Mouse (Mus musculus): ENCODE data around the gene Prpf8. TPM values are rescaled to one million over a fixed set of nuclear protein-coding genes. Genes with fewer than 3 reads are reported as not detected.

The Prpf8 gene
- total and polyA plus RNA-seq, 3 experiments, result 49.0 to 93.2 (median 84.4) TPM

- Histone ChIP-seq H3K27ac (peak overlapping the region; percentile 88), H3K27me3 (ENCODE audit: control insufficient read depth, insufficient read depth, low read length) (no peaks in the 10 kb centered on the region)
- TF ChIP-seq CTCF (IDR thresholded peaks at IDR 0.05) (no peak; the same call in none of the 2 replicates), POLR2A (IDR thresholded peaks at IDR 0.05; ENCODE audit: insufficient read depth, low read depth, low read length) (no peak), EP300 (IDR thresholded peaks at IDR 0.05; ENCODE audit: insufficient read depth, low read depth, low read length) (peak; percentile 88; the same call in 1 of the 2 replicates)
Measured at GRCm38 (mm10) chr11:75530325-75530724, 43.7 kb downstream of the Prpf8 start.

GRCm38 (mm10) chr11:75530845-75531373, 44.3 kb downstream of the Prpf8 start:
- Histone ChIP-seq H3K4me3 (peak overlapping the region; percentile 68), H3K4me1 (ENCODE audit: control insufficient read depth, insufficient read depth, low read length) (peaks cover 9% of the 10 kb centered on the region), H3K9ac (ENCODE audit: low read depth, low read length) (peak overlapping the region; percentile 89), H3K36me3 (ENCODE audit: control insufficient read depth, insufficient read depth, low read length) (no peaks in the 10 kb centered on the region), H3K79me2 (replicated peaks; ENCODE audit: control insufficient read depth, insufficient read depth, low read length) (no peaks in the 10 kb centered on the region), H3K27ac (peak overlapping the region; percentile 88), H3K27me3 (ENCODE audit: control insufficient read depth, insufficient read depth, low read length) (no peaks in the 10 kb centered on the region)
- under 1% methylated on average over 31 of the region's 31 CpGs for WGBS
- TF ChIP-seq POLR2A (IDR thresholded peaks at IDR 0.05; ENCODE audit: insufficient read depth, low read depth, low read length), result 0 out of 2 replicates have a peak, but pooled peaks have one; percentile 6
- no peak for TF ChIP-seq CTCF (IDR thresholded peaks at IDR 0.05)
- intact Hi-C loops (cut with DNase I), result loop anchor here (1.0 to 2.0 kb wide), 2 partner anchors 18 to 42 kb away; partner anchors contain the start of gene Scarf1
- DNase-seq, result peak in 1 of 2 experiments; percentile 53

More at GRCm38 (mm10) chr11:75530325-75530724, 43.7 kb downstream of the Prpf8 start:
- Histone ChIP-seq H3K79me2 (replicated peaks; ENCODE audit: control insufficient read depth, insufficient read depth, low read length) (no peaks in the 10 kb centered on the region), H3K4me1 (ENCODE audit: control insufficient read depth, insufficient read depth, low read length) (peaks cover 9% of the 10 kb centered on the region), H3K4me3 (peak overlapping the region; percentile 68), H3K36me3 (ENCODE audit: control insufficient read depth, insufficient read depth, low read length) (no peaks in the 10 kb centered on the region), H3K9ac (ENCODE audit: low read depth, low read length) (peak overlapping the region; percentile 89)
- DNase-seq, result peak; percentile 92 to 99
- 0% methylated on average over 10 of the region's 10 CpGs for WGBS
- intact Hi-C loops (cut with DNase I), result loop anchor here (1.0 to 2.0 kb wide), 2 partner anchors 18 to 43 kb away; partner anchors contain the start of gene Scarf1

GRCm38 (mm10) chr11:75531469-75532242, 45.0 kb downstream of the Prpf8 start, which contains the start of gene Slc43a2:
Slc43a2 (plus strand) TSS chr11:75531694.
- peak within 1 kb of the TSS; percentile 89 for H3K9ac ChIP-seq (ENCODE audit: low read depth, low read length)
- WGBS, result under 1% methylated on average over 62 of the region's 62 CpGs

GRCm38 (mm10) chr11:75532340-75533277, 46.0 kb downstream of the Prpf8 start:
- peak; percentile 57 to 61 for DNase-seq
- Histone ChIP-seq H3K36me3 (ENCODE audit: control insufficient read depth, insufficient read depth, low read length) (no peaks in the 10 kb centered on the region), H3K4me1 (ENCODE audit: control insufficient read depth, insufficient read depth, low read length) (peaks cover 13% of the 10 kb centered on the region), H3K9ac (ENCODE audit: low read depth, low read length) (peak overlapping the region; percentile 76), H3K27ac (peak overlapping the region; percentile 88), H3K27me3 (ENCODE audit: control insufficient read depth, insufficient read depth, low read length) (no peaks in the 10 kb centered on the region), H3K4me3 (peak overlapping the region; percentile 68), H3K79me2 (replicated peaks; ENCODE audit: control insufficient read depth, insufficient read depth, low read length) (no peaks in the 10 kb centered on the region)
- intact Hi-C loops (cut with DNase I), result loop anchor here (2.0 kb wide), 1 partner anchor 14 kb away; no protein-coding TSS in a partner anchor
- 0 out of 2 replicates have a peak, but pooled peaks have one; percentile 16 for TF ChIP-seq EP300 (IDR thresholded peaks at IDR 0.05; ENCODE audit: insufficient read depth, low read depth, low read length)
- peak; percentile 47; the same call in 1 of the 2 replicates for TF ChIP-seq POLR2A (IDR thresholded peaks at IDR 0.05; ENCODE audit: insufficient read depth, low read depth, low read length)
- TF ChIP-seq CTCF (IDR thresholded peaks at IDR 0.05), result no peak
- 16% methylated on average over 38 of the region's 38 CpGs for WGBS

More at GRCm38 (mm10) chr11:75531469-75532242, 45.0 kb downstream of the Prpf8 start, which contains the start of gene Slc43a2:
- Histone ChIP-seq H3K4me1 (ENCODE audit: control insufficient read depth, insufficient read depth, low read length) (peaks cover 9% of the 10 kb centered on the region), H3K27ac (peak within 1 kb of the TSS; percentile 88), H3K79me2 (replicated peaks; ENCODE audit: control insufficient read depth, insufficient read depth, low read length) (no peaks in the 10 kb centered on the region), H3K36me3 (ENCODE audit: control insufficient read depth, insufficient read depth, low read length) (no peaks in the 10 kb centered on the region), H3K27me3 (ENCODE audit: control insufficient read depth, insufficient read depth, low read length) (no peaks in the 10 kb centered on the region), H3K4me3 (peak within 1 kb of the TSS; percentile 68)
- intact Hi-C loops (cut with DNase I), result loop anchor here (2.0 kb wide), 2 partner anchors 15 to 19 kb away; partner anchors contain the start of gene Scarf1
- peak; percentile 93 to 95 for DNase-seq
- TF ChIP-seq POLR2A (IDR thresholded peaks at IDR 0.05; ENCODE audit: insufficient read depth, low read depth, low read length) (peak; percentile 8; the same call in 1 of the 2 replicates), CTCF (IDR thresholded peaks at IDR 0.05) (0 out of 2 replicates have a peak, but pooled peaks have one; percentile 1), EP300 (IDR thresholded peaks at IDR 0.05; ENCODE audit: insufficient read depth, low read depth, low read length) (no peak)
